Mouse (Mus musculus) kidney, adult 2 months (tissue): ENCODE measurements at regions not wholly inside any gene's neighbourhood (a gene's known extent, or its start where the extent isn't known, plus 50 kb on each side); places are given as distances from the start of the nearest gene placed in this dataset.

Source experiments
- CTCF ChIP-seq: fragments of 200-500 bp; conservative IDR thresholded peaks from 2 replicates; pipeline ENCODE4 v1.5.1; 2011; ENCODE audit warnings: low read depth, mild to moderate bottlenecking, control low read depth, low read length, moderate library complexity, mixed read lengths; ENCODE audit not compliant: insufficient read depth, insufficient read length
- POLR2A ChIP-seq: fragments of 200-500 bp; IDR thresholded peaks from one replicate; pipeline ENCODE4 v1.6.1; 2011; ENCODE audit warnings: low read depth, low read length, control low read depth

- TF ChIP-seq CTCF, result no peak
- TF ChIP-seq POLR2A, result no peak
Measured at GRCm38 (mm10) chr1:64308560-64308959, 186.5 kb upstream of the Klf7 start.
